Mouse (Mus musculus) E14TG2a.4 (cell line): ENCODE data around the gene Mylk3.

ENCODE experiments used
- H3K27me3 ChIP-seq: 2 replicates; pipeline ENCODE4 v1.6.1; 2014; ENCODE audit warnings: low read length, control low read depth; ENCODE audit not compliant: insufficient read depth
- H3K36me3 ChIP-seq: 2 replicates; pipeline ENCODE4 v1.6.1; 2014; ENCODE audit warnings: low read length, control low read depth; ENCODE audit not compliant: insufficient read depth
- H3K4me1 ChIP-seq: replicated peaks from 2 replicates; pipeline ENCODE4 v1.6.1; 2014; ENCODE audit warnings: low read depth, low read length, control low read depth
- H3K4me3 ChIP-seq: replicated peaks from 2 replicates; pipeline ENCODE4 v1.5.1; 2014; ENCODE audit warnings: mild to moderate bottlenecking, low read length
- H3K9me3 ChIP-seq: 2 replicates; pipeline ENCODE4 v1.6.1; 2014; ENCODE audit warnings: low read length, control low read depth
- CTCF ChIP-seq: conservative IDR thresholded peaks from 2 replicates; pipeline ENCODE4 v1.5.1; 2014; ENCODE audit warnings: low read length
- NANOG ChIP-seq: IDR thresholded peaks from 2 replicates; pipeline ENCODE4 v1.6.1; 2014; ENCODE audit warnings: borderline replicate concordance, low read length, mixed read lengths
- POU5F1 ChIP-seq: IDR thresholded peaks from 2 replicates; pipeline ENCODE4 v1.6.1; 2014; ENCODE audit warnings: low read length, borderline replicate concordance

The Mylk3 gene

GRCm38 (mm10) chr8:85353287-85353686, 32.9 kb downstream of the Mylk3 start:
- Histone ChIP-seq H3K4me3 (no peak overlapping the region), H3K9me3 (no peaks in the 10 kb centered on the region)

GRCm38 (mm10) chr8:85339871-85340573, 46.1 kb downstream of the Mylk3 start:
- TF ChIP-seq CTCF, result no peak
- no peak for TF ChIP-seq POU5F1
- no peak for TF ChIP-seq NANOG
- H3K36me3 ChIP-seq, result no peaks in the 10 kb centered on the region
- H3K4me3 ChIP-seq, result no peak overlapping the region
- no peaks in the 10 kb centered on the region for H3K4me1 ChIP-seq
- no peaks in the 10 kb centered on the region for H3K27me3 ChIP-seq
- H3K9me3 ChIP-seq, result no peaks in the 10 kb centered on the region

More at GRCm38 (mm10) chr8:85353287-85353686, 32.9 kb downstream of the Mylk3 start:
- no peaks in the 10 kb centered on the region for H3K4me1 ChIP-seq
- TF ChIP-seq CTCF, result no peak
- TF ChIP-seq POU5F1, result no peak
- no peak for TF ChIP-seq NANOG
- H3K36me3 ChIP-seq, result no peaks in the 10 kb centered on the region
- H3K27me3 ChIP-seq, result no peaks in the 10 kb centered on the region

GRCm38 (mm10) chr8:85337681-85338080, 48.5 kb downstream of the Mylk3 start:
- H3K36me3 ChIP-seq, result no peaks in the 10 kb centered on the region
- TF ChIP-seq POU5F1 (no peak), NANOG (no peak), CTCF (no peak)

GRCm38 (mm10) chr8:85336211-85336933, 49.8 kb downstream of the Mylk3 start:
- no peak for TF ChIP-seq POU5F1
- TF ChIP-seq CTCF, result no peak
- TF ChIP-seq NANOG, result no peak
- H3K9me3 ChIP-seq, result no peaks in the 10 kb centered on the region
- H3K4me3 ChIP-seq, result no peak overlapping the region
- no peaks in the 10 kb centered on the region for H3K36me3 ChIP-seq
- H3K4me1 ChIP-seq, result no peaks in the 10 kb centered on the region
- H3K27me3 ChIP-seq, result no peaks in the 10 kb centered on the region

More at GRCm38 (mm10) chr8:85337681-85338080, 48.5 kb downstream of the Mylk3 start:
- Histone ChIP-seq H3K27me3 (no peaks in the 10 kb centered on the region), H3K9me3 (no peaks in the 10 kb centered on the region), H3K4me3 (no peak overlapping the region), H3K4me1 (no peaks in the 10 kb centered on the region)

- no peaks in the 10 kb centered on the region for H3K9me3 ChIP-seq
- no peaks in the 10 kb centered on the region for H3K36me3 ChIP-seq
- no peaks in the 10 kb centered on the region for H3K4me1 ChIP-seq
- no peaks in the 10 kb centered on the region for H3K27me3 ChIP-seq
- TF ChIP-seq CTCF (no peak), NANOG (no peak), POU5F1 (no peak)
- H3K4me3 ChIP-seq, result no peak overlapping the region
These were observed 51.0 kb downstream of the Mylk3 start for GRCm38 (mm10) chr8:85335105-85335504.

- no peak for TF ChIP-seq CTCF
- TF ChIP-seq POU5F1, result no peak
- TF ChIP-seq NANOG, result no peak
- H3K4me3 ChIP-seq, result no peak overlapping the region
- H3K27me3 ChIP-seq, result no peaks in the 10 kb centered on the region
- no peaks in the 10 kb centered on the region for H3K4me1 ChIP-seq
- H3K9me3 ChIP-seq, result no peaks in the 10 kb centered on the region
- no peaks in the 10 kb centered on the region for H3K36me3 ChIP-seq
These were observed 56.6 kb downstream of the Mylk3 start for GRCm38 (mm10) chr8:85329506-85329905.

- no peak overlapping the region for H3K4me3 ChIP-seq
- no peaks in the 10 kb centered on the region for H3K36me3 ChIP-seq
- H3K9me3 ChIP-seq, result no peaks in the 10 kb centered on the region
- peaks cover 6% of the 10 kb centered on the region for H3K4me1 ChIP-seq
- peaks cover 3% of the 10 kb centered on the region; the same call in 1 of the 2 replicates for H3K27me3 ChIP-seq
- TF ChIP-seq CTCF, result no peak
- TF ChIP-seq POU5F1, result no peak
- no peak for TF ChIP-seq NANOG
These were observed 59.1 kb downstream of the Mylk3 start for GRCm38 (mm10) chr8:85327036-85327435.

GRCm38 (mm10) chr8:85323084-85323483, 63.1 kb downstream of the Mylk3 start:
- no peak for TF ChIP-seq CTCF
- no peak for TF ChIP-seq POU5F1
- TF ChIP-seq NANOG, result no peak

GRCm38 (mm10) chr8:85321981-85322380, 64.2 kb downstream of the Mylk3 start:
- TF ChIP-seq POU5F1 (no peak), NANOG (no peak), CTCF (no peak)
- no peaks in the 10 kb centered on the region for H3K36me3 ChIP-seq

More at GRCm38 (mm10) chr8:85323084-85323483, 63.1 kb downstream of the Mylk3 start:
- Histone ChIP-seq H3K4me1 (peaks cover 10% of the 10 kb centered on the region), H3K4me3 (no peak overlapping the region), H3K27me3 (peaks cover 6% of the 10 kb centered on the region), H3K9me3 (no peaks in the 10 kb centered on the region), H3K36me3 (no peaks in the 10 kb centered on the region)

More at GRCm38 (mm10) chr8:85321981-85322380, 64.2 kb downstream of the Mylk3 start:
- peaks cover 10% of the 10 kb centered on the region for H3K4me1 ChIP-seq
- H3K4me3 ChIP-seq, result peak overlapping the region; percentile 20; the same call in 1 of the 2 replicates
- H3K27me3 ChIP-seq, result peaks cover 6% of the 10 kb centered on the region
- no peaks in the 10 kb centered on the region for H3K9me3 ChIP-seq
